Mouse (Mus musculus) bone marrow macrophage, adult 2 months (primary cell): ENCODE measurements around the gene Iqcb1.

Experiments
- CTCF ChIP-seq: IDR thresholded peaks from 2 replicates; pipeline ENCODE4 v1.5.1; 2012; ENCODE audit warnings: low read depth, mild to moderate bottlenecking, low read length, moderate library complexity
- POLR2A ChIP-seq: IDR thresholded peaks from 2 replicates; pipeline ENCODE4 v1.6.1; 2012; ENCODE audit warnings: mild to moderate bottlenecking, low read depth, low read length, borderline replicate concordance

DNA sequence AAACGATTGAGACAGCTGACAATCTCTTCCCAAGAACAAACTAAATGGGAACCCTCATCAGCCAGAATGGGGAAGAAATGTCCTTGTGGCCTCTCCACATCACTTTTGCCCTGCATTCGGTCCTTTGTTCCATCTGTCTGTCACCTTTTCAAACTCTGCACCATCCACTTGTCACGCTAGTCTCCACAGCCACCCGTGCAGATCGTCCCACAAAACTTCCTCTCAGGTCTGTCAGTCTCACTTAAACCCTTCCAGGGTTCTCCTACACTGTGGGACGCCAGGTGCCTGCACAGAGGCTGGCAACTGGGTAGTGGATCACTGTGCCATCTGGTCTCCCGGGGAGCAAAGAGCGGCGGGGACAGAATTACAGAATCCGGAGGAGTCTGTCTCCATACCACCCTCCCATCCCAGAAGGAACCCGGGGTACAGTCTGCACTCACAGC, 553 bp upstream of the Iqcb1 start:
- TF ChIP-seq CTCF = no peak
- TF ChIP-seq POLR2A = no peak
